Mouse (Mus musculus): Measurements from ENCODE around the gene Grip1.

Grip1 gene

GRCm38 (mm10) chr10:119453431-119454105, at the start of gene Grip1:
Gene Grip1 (plus strand): TSS chr10:119453830.
- peak; percentile 62 for DNase-seq (ENCODE audit: low read depth, low spot score)

GRCm38 (mm10) chr10:119405103-119405502, 48.5 kb upstream of the Grip1 start:
- DNase-seq (ENCODE audit: low read depth, low spot score) = peak; percentile 33

DNA sequence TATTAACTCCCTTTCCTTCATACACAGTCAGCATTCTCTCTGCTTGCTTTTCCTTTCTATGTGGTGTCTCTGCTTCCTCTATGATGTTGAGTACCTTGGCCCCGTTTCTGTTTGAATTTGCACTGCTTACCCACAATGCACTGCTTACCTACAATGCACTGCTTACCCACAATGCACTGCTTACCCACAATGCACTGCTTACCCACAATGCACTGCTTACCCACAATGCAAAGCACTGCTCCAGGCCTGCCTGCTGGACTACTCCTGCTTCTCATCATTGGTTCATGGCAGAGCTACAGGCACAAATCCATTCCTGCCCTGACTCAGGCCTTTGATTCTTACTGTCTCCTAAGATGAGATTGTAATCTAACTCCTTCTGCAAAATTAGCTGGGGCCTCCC, 48.0 kb upstream of the Grip1 start:
- no peak for DNase-seq (ENCODE audit: low read depth, low spot score)

GRCm38 (mm10) chr10:119408327-119408726, 45.3 kb upstream of the Grip1 start:
- DNase-seq (ENCODE audit: low read depth, low spot score) = peak; percentile 23

DNA sequence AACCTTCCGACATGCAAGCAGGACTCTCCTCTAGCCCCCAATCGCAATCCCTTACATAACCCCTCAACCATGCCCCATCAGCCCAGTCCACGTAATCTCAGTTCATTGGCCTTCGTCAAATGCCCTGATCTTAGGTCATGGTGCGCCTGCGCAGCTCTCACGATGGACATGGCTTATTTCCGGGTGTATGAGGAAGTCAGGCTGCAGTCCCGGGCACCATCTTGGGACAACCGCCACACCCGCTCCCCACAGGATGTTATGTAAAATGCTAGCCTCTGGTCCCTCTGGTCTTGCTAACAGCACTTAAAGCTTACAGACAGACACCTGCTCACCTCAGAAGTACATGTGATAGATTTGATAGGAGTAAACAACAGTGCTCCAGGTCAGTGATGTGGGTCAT, 40.4 kb upstream of the Grip1 start:
- no peak for DNase-seq (ENCODE audit: low read depth, low spot score)

DNA sequence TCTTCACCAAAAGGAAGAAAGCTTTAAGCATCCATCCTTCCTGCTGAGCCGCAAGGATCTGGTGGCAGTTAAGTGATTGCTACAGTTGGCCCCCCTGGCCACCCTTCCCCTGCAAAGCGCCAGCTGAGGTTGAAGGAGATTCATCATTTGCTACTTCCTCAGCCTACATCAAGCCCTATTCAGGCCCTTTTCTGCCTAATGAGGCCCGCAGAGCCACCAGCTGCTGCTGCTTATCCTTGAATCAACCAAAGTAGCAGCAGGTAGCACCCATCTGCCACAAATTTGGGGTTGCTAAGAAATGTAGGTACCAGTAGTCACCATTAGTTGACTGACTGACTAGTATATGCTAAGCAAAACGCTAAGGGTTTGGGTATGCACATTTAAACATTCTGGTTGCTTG, 38.5 kb upstream of the Grip1 start:
- DNase-seq (ENCODE audit: low read depth, low spot score) = no peak

DNA sequence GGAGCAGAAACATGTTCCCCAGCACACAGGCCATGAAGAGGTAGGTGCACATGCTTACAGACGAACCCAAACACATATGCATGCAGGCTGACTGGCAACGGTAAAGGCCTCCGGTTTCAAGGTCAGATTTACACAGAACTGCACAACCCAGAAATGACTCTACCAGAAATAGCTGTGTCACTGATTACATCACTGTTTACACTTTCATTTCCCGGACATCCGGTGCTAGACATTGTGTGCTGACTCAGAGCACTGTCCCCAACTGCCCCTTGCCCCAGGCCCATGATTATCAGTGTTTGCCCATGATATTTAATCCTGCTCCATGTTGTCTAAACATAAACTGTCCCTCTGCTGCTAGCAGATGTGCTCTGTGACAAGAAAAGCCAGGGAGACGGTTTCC, 32.2 kb upstream of the Grip1 start:
- DNase-seq (ENCODE audit: low read depth, low spot score) = no peak

GRCm38 (mm10) chr10:119423821-119424534, 29.7 kb upstream of the Grip1 start:
- DNase-seq (ENCODE audit: low read depth, low spot score) = no peak

DNA sequence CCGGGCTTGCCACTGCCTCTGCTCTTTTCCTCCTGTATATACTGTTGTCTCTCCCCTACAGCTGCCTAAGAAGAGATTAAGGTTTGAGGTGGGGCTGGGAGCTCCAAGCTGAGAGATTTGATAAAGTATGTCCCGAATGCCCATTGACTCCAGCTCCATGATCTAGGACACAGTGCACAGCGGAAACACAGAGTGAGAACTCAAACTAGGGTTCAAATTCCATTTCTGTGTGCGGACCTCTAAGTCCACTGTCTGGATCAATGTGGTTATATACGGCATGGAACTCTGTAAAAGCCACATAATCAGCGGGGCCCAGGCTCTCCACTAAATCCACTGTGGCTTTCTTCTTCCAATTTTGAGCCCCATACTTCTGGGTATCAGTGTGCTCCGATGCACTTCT, 26.0 kb upstream of the Grip1 start:
- DNase-seq (ENCODE audit: low read depth, low spot score) = no peak

- no peak for DNase-seq (ENCODE audit: low read depth, low spot score)
Measured at GRCm38 (mm10) chr10:119428106-119428505, 25.5 kb upstream of the Grip1 start.

DNA sequence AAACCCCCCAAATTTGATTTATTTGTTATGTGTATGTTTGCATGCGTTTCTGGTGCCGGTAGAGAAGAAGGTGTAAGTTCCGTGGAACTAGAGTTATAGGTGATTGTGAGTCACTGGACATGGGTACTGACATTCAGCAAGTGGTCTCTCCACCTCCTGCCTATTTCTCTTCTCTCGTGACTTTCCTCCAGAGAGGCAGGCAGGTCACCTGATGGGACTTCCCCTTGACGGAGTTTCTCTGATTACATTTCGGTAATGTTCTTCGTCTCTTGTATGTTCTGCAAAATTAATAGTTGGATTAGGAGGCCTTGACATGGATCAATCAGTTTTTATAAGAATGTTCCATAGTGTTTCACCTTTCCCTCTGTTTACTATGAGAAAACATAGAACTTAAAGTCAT, 23.4 kb upstream of the Grip1 start:
- DNase-seq (ENCODE audit: low read depth, low spot score) = no peak

DNA sequence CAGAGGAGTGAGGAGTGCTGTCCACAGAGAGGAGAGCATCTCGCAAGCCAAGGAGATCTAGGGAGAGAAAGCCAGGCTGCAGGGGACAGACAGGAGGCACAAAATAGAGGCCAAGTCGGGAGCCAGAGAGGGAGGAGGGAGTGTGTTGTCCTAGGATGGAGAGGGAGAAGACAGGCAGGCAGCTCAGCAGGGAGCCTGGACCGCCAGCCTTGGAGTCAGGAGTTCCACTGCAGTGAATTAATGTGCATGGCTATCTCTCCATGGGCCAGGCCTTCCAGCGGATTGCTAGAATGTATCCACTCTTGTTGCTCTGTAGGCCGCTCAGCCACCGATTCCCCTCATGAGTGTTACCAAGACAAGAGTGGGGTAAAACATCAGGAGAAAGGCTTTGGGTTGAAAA, 21.8 kb upstream of the Grip1 start:
- DNase-seq (ENCODE audit: low read depth, low spot score) = no peak

DNA sequence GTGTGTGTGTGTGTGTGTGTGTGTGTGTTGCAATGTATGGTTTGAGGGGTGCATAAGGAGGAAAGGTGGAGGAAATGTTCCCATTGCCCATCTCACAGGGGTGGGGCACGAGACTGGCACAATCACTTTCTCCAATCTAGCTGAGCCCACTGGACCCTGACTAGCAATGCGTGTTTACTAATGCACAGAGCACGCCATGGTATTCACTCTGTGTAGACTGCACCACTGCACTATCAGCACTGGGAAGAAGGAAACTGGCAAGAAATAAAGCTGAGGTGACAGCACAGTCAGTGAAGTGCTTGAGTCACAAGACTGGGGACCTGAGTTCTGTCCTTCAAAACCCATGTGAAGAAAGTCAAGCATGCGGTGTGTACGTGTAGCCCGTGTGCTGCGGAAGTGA, 17.8 kb upstream of the Grip1 start:
- DNase-seq (ENCODE audit: low read depth, low spot score) = no peak

DNA sequence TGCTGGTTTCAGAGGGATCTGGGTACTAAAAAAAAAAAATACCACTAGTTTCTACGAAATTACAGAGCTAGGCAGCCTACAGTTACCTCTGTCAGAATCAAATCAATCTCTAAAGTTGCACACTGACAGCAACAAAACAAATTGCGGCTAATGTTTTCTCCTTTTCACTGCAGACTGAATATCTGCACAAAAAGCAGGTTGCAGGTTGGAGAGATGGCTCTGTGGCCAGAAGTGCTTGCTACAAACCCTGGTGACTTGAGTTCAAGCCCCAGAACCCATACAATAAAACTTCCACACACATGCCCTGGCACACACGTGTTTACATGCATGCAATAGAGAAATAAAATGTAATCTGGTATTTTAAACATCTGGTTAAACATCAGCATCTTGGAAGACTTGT, 16.3 kb upstream of the Grip1 start:
- no peak for DNase-seq (ENCODE audit: low read depth, low spot score)

DNA sequence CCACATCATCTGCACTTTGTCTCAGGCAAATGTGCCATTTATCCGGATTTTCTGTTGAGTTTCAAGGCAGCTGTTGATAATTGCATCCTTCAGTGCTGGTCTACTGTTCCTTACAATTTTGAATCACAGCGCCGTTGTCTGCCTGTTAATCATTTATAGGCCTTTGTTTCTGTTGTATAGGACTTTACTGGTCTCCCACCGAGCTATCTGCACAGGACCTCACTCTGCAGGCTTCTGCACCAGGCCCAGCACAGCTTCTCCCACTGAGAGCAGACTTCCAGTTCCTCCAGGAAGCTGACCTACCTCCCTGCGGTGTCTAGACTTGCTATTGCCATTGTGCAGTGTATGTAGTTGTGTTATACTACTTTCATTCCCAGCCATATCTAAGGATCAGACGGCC, 11.9 kb upstream of the Grip1 start:
- DNase-seq (ENCODE audit: low read depth, low spot score) = peak; percentile 14

GRCm38 (mm10) chr10:119447392-119447914, 6.2 kb upstream of the Grip1 start:
- no peak for DNase-seq (ENCODE audit: low read depth, low spot score)

GRCm38 (mm10) chr10:119447930-119448329, 5.7 kb upstream of the Grip1 start:
- DNase-seq (ENCODE audit: low read depth, low spot score) = no peak

- DNase-seq (ENCODE audit: low read depth, low spot score) = peak; percentile 25
Measured at GRCm38 (mm10) chr10:119452698-119453097, 932 bp upstream of the Grip1 start.

DNA sequence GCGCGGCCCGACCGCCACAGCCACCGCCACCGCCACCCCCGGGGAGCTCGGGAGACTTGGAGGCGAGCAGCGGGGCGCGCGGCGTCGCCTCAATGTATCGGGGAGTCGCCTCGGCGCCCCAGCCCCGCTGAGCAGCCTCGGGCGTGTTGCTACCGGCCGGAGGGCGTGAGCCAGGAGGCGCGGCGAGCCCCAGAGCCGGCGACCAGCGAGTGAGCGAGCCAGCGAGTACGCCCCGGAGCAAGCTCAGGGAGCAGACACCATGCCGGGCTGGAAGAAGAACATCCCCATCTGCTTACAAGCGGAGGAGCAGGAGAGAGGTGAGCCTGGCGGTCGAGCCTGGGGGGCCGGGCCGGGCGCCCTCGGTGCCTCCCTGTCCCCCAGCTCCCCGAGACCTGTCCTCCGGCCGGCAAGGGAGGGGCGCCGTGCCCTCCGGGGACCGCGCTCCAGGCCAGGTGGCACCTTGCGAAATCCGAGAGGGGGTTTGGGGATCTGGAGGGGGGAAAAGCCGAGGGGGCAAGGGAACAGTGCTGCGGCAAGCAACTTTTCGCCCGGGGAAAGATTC, 557 bp downstream of the Grip1 start:
- peak; percentile 68 for DNase-seq (ENCODE audit: low read depth, low spot score)

GRCm38 (mm10) chr10:119454668-119455542, 1.3 kb downstream of the Grip1 start:
- peak; percentile 44 for DNase-seq (ENCODE audit: low read depth, low spot score)

DNA sequence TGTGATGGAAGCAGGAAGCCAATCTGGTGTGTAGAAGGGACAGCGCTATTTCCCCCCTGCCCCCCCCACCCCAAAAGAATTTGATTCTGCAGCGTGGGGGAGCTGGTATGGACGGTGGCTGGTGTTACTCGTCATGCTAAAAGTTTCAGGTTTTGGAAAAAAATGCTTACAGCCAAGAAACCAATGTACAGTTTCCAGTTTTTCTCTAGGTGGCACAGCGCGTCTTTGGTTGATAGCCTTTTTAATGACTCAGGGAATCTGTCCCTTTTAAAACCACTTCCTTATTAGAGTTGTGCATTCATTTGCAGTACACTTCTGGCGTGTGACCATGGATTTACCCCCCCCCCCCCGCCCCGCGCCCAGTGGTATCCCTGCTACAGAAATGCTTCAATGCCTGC, 1.9 kb downstream of the Grip1 start:
- DNase-seq (ENCODE audit: low read depth, low spot score) = no peak

GRCm38 (mm10) chr10:119457121-119457520, 3.5 kb downstream of the Grip1 start:
- DNase-seq (ENCODE audit: low read depth, low spot score) = no peak

Measured in R1 (cell line).